Mouse (Mus musculus) frontal cortex, postnatal 10 days (tissue): Measurements from ENCODE around the gene Otud3.
A peak's percentile ranks its signal among the peaks of the same experiment; 100 is the strongest.
"Not testable (repeated sequence)": the region's sequence is repeated elsewhere in the genome, so short reads cannot be mapped to it uniquely, and the experiment has no call there.

ENCODE experiments used
- DNase-seq, 2 experiments: peaks; one replicate each; pipeline ENCODE4 v3.0.0; 2022; ENCODE audit warnings: low spot score in 2 of 2, mixed read lengths in 1 of 2

Otud3 gene

DNA sequence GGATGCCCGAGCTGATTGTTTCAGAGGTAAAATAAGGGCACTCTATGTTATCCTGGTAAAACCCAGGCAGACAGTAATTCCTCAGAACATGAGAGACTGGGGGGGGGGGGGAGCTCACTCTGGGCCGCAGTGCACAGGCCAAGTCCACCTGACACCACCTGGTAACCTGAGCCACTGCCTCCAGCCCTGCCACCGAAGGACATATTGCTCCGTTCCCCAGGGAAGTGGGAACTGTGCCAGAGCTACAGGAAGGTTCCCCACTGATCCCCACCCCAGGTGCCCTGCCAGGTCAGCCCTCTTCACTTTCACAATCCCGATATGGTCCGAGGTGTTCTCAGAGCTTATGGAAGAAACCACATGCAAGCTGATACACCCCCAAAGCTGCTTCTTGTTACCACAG is 21.1 kb downstream of the Otud3 start:
- no peak for DNase-seq

GRCm38 (mm10) chr4:138889635-138890034 is 24.1 kb downstream of the Otud3 start:
- DNase-seq: no peak

- no peak for DNase-seq
These were observed 24.6 kb downstream of the Otud3 start for GRCm38 (mm10) chr4:138889165-138889564.

DNA sequence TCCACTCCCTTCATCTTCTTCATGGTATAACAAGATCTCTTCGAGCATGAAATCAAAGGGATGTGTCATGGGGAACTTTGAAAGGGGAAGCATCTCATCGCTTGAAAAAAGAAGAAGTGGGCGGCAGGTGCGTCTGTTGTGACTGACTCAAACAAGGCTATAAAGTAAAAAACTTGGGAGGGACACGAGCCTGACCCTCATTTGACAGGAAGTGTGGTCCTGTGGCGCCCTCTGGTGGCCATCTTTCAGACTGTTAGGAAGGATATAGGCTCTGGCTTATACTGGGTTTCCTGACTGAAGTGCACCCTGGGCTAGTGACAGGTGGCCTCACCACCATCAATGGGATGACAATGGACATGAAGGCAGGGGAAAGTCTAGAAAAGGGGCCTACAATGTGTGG is 29.5 kb downstream of the Otud3 start:
- peak; percentile 64 to 84 for DNase-seq

DNA sequence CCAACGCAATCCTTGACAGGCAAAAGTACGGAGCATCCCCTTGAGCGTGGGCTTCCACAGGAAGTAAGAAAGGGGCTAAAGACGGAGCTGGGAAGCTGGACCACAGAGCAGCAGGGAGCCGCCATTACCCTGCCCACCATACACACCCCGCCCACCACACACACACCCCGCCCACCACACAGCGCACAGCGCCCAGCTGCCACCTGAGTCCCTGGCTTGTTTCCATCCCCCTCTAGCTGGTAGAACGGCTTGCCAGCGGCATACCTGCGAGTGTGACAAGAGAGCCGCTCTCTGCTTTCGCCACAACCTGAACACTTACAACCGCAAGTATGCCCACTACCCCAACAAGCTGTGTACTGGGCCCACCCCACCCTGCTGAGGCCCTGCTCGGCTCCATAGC is 31.6 kb downstream of the Otud3 start:
- no peak for DNase-seq

- no peak for DNase-seq
These were observed 32.7 kb downstream of the Otud3 start for GRCm38 (mm10) chr4:138880811-138881584.

- no peak for DNase-seq
These were observed 33.9 kb downstream of the Otud3 start for GRCm38 (mm10) chr4:138879808-138880207.

GRCm38 (mm10) chr4:138878783-138879182 is 35.0 kb downstream of the Otud3 start:
- no peak for DNase-seq

- DNase-seq: no peak
These were observed 36.0 kb downstream of the Otud3 start, which contains the start of gene Pla2g2e for GRCm38 (mm10) chr4:138877731-138878130. Pla2g2e (plus strand) TSS chr4:138877942.

- no peak for DNase-seq
These were observed 37.8 kb downstream of the Otud3 start for GRCm38 (mm10) chr4:138875986-138876385.

GRCm38 (mm10) chr4:138875275-138875674 is 38.5 kb downstream of the Otud3 start:
- DNase-seq: not testable (repeated sequence)

DNA sequence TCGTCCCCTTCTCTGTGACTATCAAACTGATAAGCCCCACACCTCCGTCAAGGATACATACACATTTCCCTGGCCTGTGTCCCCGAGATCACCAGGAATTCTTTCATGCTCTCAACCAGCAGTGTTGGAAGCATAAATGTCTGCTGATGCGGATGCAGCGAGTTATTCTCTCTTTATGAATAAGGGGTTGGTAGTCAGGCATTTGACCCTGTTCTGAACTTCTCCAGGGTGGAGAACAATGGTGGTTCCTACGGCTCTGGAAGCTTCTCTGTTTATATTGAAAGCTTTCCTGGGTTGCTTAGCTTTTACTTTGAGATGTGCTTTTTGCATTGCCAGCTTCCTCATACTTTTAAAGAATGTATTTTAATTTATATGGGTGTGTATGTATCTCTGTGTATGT is 39.9 kb downstream of the Otud3 start, which contains the start of gene Gm13030:
Gene Gm13030 (minus strand): TSS at position 101 of the 400 bp plus-strand sequence.
- no peak for DNase-seq

GRCm38 (mm10) chr4:138868666-138869065 is 45.1 kb downstream of the Otud3 start:
- DNase-seq: no peak

GRCm38 (mm10) chr4:138866413-138866812 is 47.3 kb downstream of the Otud3 start:
- peak in 1 of 2 experiments; percentile 64 for DNase-seq

DNA sequence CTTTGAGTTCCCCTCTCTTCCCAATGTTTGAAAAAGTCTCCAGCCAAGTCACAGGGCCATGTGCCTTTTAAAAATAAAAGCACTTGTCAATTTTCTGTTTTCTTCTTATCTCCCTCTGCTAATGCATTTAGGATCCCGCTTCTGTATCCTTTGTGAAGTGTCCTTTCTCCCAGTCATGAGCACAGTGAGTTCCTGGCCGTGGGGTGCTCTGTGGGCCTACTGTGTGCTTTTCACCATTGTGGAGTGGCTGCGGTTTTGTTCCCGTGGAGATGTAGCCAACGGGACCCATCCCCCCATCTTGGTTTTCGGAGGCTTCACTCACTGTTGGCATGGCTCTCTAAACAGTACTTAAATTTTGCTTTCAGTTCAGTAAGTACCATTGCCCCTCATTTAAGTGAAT is 47.8 kb downstream of the Otud3 start:
- no peak for DNase-seq

GRCm38 (mm10) chr4:138865092-138865491 is 48.7 kb downstream of the Otud3 start:
- DNase-seq: no peak

DNA sequence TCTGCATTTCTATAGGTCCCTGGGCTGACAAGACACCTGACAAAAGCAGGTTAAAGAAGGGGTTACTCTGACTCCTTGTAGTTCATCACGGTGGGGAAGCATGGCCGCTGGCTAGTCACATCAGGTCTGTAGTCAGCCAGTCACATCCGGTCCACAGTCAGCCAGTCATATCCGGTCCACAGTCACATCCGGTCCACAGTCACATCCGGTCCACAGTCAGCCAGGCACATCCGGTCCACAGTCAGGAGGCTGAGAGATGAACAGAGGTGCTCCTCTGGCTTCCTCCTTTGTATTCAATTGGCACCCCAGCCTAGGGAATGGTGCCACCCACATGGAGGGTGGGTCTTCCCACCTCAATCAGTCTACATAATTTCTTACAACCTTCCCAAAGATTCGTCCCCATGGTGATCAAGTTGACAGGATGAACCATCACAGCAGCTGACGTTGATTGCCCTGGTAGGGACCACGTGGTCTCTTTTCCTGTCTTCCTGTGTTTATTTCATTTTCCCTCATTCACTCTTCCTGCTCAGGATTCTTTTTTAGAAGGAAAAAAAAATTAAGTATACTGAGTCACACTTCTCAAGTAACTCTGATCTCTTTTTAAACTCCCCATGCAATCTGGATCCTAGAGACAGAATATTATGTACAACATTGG is 50.3 kb downstream of the Otud3 start, which contains the start of gene Pla2g5:
Gene Pla2g5 (minus strand): TSS at position 139 of the 655 bp plus-strand sequence.
- no peak for DNase-seq

DNA sequence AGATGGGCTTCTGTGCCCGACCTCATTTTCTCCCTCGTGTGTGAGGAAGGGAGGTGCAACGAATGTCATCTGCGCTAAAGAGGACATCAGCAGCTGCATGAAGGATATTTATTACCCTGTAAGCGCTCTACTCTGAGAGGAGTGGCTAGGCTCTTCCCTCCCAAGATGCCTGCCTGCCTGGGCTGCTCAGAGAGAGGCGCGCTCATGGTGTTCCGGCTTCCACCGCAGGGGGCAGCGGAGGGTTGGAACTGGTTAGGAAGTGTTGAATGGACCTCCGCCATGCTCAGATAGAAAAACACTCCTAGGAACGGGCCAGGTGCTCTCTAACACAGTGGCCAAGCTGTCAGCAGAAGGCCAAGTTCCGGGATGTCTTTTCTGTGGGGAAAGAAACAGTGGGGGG is 54.0 kb downstream of the Otud3 start:
- peak; percentile 73 to 78 for DNase-seq

DNA sequence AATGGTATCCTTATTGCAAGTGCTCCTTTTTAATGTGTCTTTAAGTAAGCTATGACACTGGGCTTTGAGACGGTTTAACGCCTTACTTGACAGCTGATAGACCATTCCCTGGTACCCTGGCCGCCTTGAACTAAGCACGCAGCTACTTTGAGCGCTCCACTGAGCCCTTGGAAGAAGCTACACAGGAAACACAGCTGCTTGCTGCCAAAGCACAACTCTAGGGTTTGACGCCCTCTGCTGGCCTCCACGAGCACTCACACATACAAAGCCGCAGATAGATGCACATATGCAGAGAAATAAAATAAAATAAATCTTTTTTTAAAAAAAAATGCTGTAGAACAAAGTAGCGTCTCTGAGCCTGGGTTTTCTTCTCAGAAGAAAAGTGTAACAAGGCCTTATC is 54.5 kb downstream of the Otud3 start:
- no peak for DNase-seq

DNA sequence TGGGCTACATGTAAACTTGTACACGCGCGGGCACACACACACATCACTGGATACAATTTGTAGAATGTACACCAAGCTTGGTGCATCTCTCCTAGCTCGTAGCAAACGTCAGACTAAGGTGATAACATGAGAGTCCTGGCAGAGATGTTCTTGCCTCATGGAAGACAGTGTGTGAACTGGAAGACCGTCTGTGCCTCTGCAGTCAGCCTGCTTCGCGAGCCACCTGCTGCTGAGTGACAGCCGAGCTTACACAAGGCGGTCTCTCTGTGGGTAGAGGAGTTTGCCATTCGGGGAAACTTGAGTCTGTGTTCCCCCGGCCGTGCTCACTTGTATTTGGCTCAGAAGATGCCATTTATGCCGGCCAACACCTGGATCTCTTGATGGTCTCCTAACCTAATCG is 55.3 kb downstream of the Otud3 start:
- no peak for DNase-seq

DNA sequence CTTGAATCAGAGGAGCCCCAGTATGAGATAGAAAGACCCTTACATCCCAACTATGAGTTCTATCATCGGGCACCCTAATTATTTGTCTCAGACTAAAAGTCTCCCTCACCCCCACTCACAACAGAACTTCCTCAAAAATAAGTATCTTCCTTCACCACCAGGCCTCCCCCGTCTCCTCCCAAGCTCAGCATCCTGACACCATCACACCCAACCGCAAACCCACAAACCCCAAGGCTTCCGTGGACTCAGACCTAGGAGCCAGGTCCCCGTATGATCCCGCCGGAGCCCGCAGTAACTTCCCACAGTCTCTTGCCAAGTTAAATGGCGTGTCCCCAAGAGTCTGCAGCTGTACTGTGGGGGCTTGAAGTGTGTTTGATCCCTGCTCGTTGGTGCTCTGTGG is 56.2 kb downstream of the Otud3 start:
- DNase-seq: no peak

- peak; percentile 69 for DNase-seq
These were observed 57.3 kb downstream of the Otud3 start for GRCm38 (mm10) chr4:138856491-138856890.

GRCm38 (mm10) chr4:138855092-138855632 is 58.6 kb downstream of the Otud3 start:
- no peak for DNase-seq
